Mouse (Mus musculus): Measurements from ENCODE around the gene 4930447C04Rik. TPM values are rescaled to one million over a fixed set of nuclear protein-coding genes. Genes with fewer than 3 reads are reported as not detected.

4930447C04Rik gene
- polyA plus RNA-seq, 1 experiment from 2014 or later: 1.0 TPM

GRCm38 (mm10) chr12:72853406-72854076 is 87.0 kb downstream of the 4930447C04Rik start:
- no peak overlapping the region for H3K27ac ChIP-seq (ENCODE audit: low read depth)
- 0 out of 2 replicates have a peak overlapping the region, but pooled peaks have one; percentile 6 for H3K4me3 ChIP-seq (ENCODE audit: low read depth, low read length)
- ATAC-seq (replicated peaks; ENCODE audit: low FRiP score, low TSS enrichment, low read depth) (no peak), DNase-seq (ENCODE audit: low spot score) (no peak)
- H3K36me3 ChIP-seq (ENCODE audit: control insufficient read depth, insufficient read depth, low read length): no peaks in the 10 kb centered on the region
- no peaks in the 10 kb centered on the region for H3K9me3 ChIP-seq (ENCODE audit: control insufficient read depth, low read length)
- WGBS: 47% methylated on average over 13 of the region's 13 CpGs
- no peak overlapping the region for H3K9ac ChIP-seq (ENCODE audit: low read length)
- peaks cover 47% of the 10 kb centered on the region for H3K27me3 ChIP-seq (replicated peaks; ENCODE audit: control insufficient read depth, insufficient read depth, low read length)
- no peaks in the 10 kb centered on the region for H3K4me1 ChIP-seq (replicated peaks; ENCODE audit: control insufficient read depth, insufficient read depth, low read length)
- H3K4me2 ChIP-seq (ENCODE audit: low read length): no peak overlapping the region

DNA sequence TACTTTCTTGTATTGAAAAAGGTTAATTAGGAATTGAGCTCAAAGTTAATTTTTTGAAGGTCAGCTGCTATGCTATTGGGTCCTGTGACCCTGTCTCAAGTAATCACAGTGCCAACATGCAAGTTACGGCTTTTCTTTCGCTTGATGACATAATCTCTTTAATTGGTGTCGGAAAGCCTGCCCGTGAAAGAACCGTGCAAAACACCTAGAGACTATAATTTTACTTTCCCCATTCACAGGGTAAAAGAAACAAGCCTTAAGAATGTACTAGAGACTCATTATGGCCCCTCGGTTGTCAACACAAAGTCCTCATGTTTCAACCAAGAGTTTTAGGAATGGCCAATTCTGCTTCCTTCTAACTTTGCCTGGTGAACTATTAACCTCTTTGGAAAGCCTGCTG is 88.3 kb downstream of the 4930447C04Rik start:
- DNase-seq (ENCODE audit: low spot score) (no peak), ATAC-seq (replicated peaks; ENCODE audit: low FRiP score, low TSS enrichment, low read depth) (no peak)
- Histone ChIP-seq H3K27ac (ENCODE audit: low read depth) (no peak overlapping the region), H3K27me3 (replicated peaks; ENCODE audit: control insufficient read depth, insufficient read depth, low read length) (peaks cover 47% of the 10 kb centered on the region), H3K9me3 (ENCODE audit: control insufficient read depth, low read length) (no peaks in the 10 kb centered on the region), H3K4me3 (ENCODE audit: low read depth, low read length) (no peak overlapping the region), H3K4me1 (replicated peaks; ENCODE audit: control insufficient read depth, insufficient read depth, low read length) (no peaks in the 10 kb centered on the region), H3K4me2 (ENCODE audit: low read length) (no peak overlapping the region), H3K36me3 (ENCODE audit: control insufficient read depth, insufficient read depth, low read length) (no peaks in the 10 kb centered on the region), H3K9ac (ENCODE audit: low read length) (no peak overlapping the region)
- 71% methylated on average over 6 of the region's 6 CpGs for WGBS

DNA sequence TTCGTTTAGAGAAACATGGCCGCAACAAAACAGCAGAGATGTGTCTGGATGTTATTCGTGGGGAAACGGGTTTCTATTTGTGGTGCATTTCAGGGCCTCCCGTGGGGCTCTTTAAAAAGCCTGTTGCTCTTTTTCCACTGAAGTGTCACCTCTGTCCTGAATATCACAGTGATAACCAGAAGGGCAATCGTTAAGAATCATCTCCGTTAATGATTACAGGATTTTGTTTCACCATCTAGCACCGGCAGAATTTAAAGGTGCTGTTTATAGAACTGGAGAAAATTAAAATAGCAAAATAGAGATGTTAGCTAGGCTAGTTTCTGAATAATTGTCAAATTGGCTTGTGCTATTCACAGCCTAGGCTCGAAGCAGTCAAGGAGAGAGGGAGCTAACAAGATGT is 90.4 kb downstream of the 4930447C04Rik start:
- Histone ChIP-seq H3K4me2 (ENCODE audit: low read length) (no peak overlapping the region), H3K4me1 (replicated peaks; ENCODE audit: control insufficient read depth, insufficient read depth, low read length) (no peaks in the 10 kb centered on the region), H3K36me3 (ENCODE audit: control insufficient read depth, insufficient read depth, low read length) (no peaks in the 10 kb centered on the region), H3K9me3 (ENCODE audit: control insufficient read depth, low read length) (no peaks in the 10 kb centered on the region), H3K27ac (ENCODE audit: low read depth) (no peak overlapping the region), H3K4me3 (ENCODE audit: low read depth, low read length) (no peak overlapping the region), H3K9ac (ENCODE audit: low read length) (no peak overlapping the region), H3K27me3 (replicated peaks; ENCODE audit: control insufficient read depth, insufficient read depth, low read length) (peaks cover 42% of the 10 kb centered on the region)
- DNase-seq (ENCODE audit: low spot score) (no peak), ATAC-seq (replicated peaks; ENCODE audit: low FRiP score, low TSS enrichment, low read depth) (no peak)
- WGBS: 72% methylated on average over 9 of the region's 9 CpGs

GRCm38 (mm10) chr12:72847725-72848124 is 92.8 kb downstream of the 4930447C04Rik start:
- peaks cover 18% of the 10 kb centered on the region for H3K27me3 ChIP-seq (replicated peaks; ENCODE audit: control insufficient read depth, insufficient read depth, low read length)
- whole genome bisulfite sequencing: 29% methylated on average over 7 of the region's 7 CpGs
- ATAC-seq (replicated peaks; ENCODE audit: low FRiP score, low TSS enrichment, low read depth) (no peak), DNase-seq (ENCODE audit: low spot score) (peak; percentile 54)
- no peak overlapping the region for H3K4me2 ChIP-seq (ENCODE audit: low read length)
- no peak overlapping the region for H3K9ac ChIP-seq (ENCODE audit: low read length)
- no peaks in the 10 kb centered on the region for H3K9me3 ChIP-seq (ENCODE audit: control insufficient read depth, low read length)
- no peak overlapping the region for H3K4me3 ChIP-seq (ENCODE audit: low read depth, low read length)
- H3K36me3 ChIP-seq (ENCODE audit: control insufficient read depth, insufficient read depth, low read length): no peaks in the 10 kb centered on the region
- peaks cover 5% of the 10 kb centered on the region; the same call in 1 of the 2 replicates for H3K4me1 ChIP-seq (replicated peaks; ENCODE audit: control insufficient read depth, insufficient read depth, low read length)
- no peak overlapping the region for H3K27ac ChIP-seq (ENCODE audit: low read depth)

DNA sequence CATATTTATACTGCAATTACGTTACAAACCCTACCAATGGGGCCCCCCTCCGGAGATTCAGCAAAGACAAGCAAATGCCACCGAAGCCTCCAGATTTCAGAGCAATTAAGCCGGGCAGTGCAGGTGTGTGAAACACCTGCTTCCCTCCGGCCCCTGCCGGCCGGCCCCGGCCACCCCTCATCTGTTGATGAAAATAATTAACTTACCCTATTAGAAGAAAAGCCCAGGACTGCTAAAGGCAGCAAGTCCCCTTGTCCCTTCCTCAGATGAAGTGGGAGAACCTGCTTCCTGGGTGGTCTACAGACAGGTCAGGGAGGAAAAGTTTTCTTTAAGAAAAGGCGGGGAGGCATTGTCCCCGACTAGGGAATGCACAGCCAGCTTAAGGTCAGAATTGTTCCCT is 94.6 kb downstream of the 4930447C04Rik start:
- ATAC-seq (replicated peaks; ENCODE audit: low FRiP score, low TSS enrichment, low read depth): no peak

GRCm38 (mm10) chr12:72843973-72844620 is 96.5 kb downstream of the 4930447C04Rik start:
- peak overlapping the region; percentile 33 for H3K4me2 ChIP-seq (ENCODE audit: low read length)
- DNase-seq (ENCODE audit: low spot score): peak; percentile 76
- 20% methylated on average over 12 of the region's 12 CpGs for WGBS
- H3K9me3 ChIP-seq (ENCODE audit: control insufficient read depth, low read length): no peaks in the 10 kb centered on the region
- H3K27me3 ChIP-seq (replicated peaks; ENCODE audit: control insufficient read depth, insufficient read depth, low read length): peaks cover 9% of the 10 kb centered on the region
- no peak overlapping the region for H3K4me3 ChIP-seq (ENCODE audit: low read depth, low read length)
- H3K27ac ChIP-seq (ENCODE audit: low read depth): peak overlapping the region; percentile 75
- no peak overlapping the region for H3K9ac ChIP-seq (ENCODE audit: low read length)
- peak; percentile 86 for ATAC-seq (replicated peaks; ENCODE audit: low FRiP score, low TSS enrichment, low read depth)
- peaks cover 5% of the 10 kb centered on the region; the same call in 1 of the 2 replicates for H3K4me1 ChIP-seq (replicated peaks; ENCODE audit: control insufficient read depth, insufficient read depth, low read length)
- no peaks in the 10 kb centered on the region for H3K36me3 ChIP-seq (ENCODE audit: control insufficient read depth, insufficient read depth, low read length)

More for the DNA sequence above, 94.6 kb downstream of the 4930447C04Rik start:
- no peaks in the 10 kb centered on the region for H3K9me3 ChIP-seq (ENCODE audit: control insufficient read depth, low read length)
- no peak overlapping the region for H3K4me2 ChIP-seq (ENCODE audit: low read length)
- WGBS: 33% methylated on average over 10 of the region's 10 CpGs
- H3K27me3 ChIP-seq (replicated peaks; ENCODE audit: control insufficient read depth, insufficient read depth, low read length): peaks cover 12% of the 10 kb centered on the region
- DNase-seq (ENCODE audit: low spot score): no peak
- no peak overlapping the region for H3K9ac ChIP-seq (ENCODE audit: low read length)
- H3K36me3 ChIP-seq (ENCODE audit: control insufficient read depth, insufficient read depth, low read length): no peaks in the 10 kb centered on the region
- H3K4me1 ChIP-seq (replicated peaks; ENCODE audit: control insufficient read depth, insufficient read depth, low read length): peaks cover 5% of the 10 kb centered on the region; the same call in 1 of the 2 replicates
- no peak overlapping the region for H3K4me3 ChIP-seq (ENCODE audit: low read depth, low read length)
- no peak overlapping the region for H3K27ac ChIP-seq (ENCODE audit: low read depth)

GRCm38 (mm10) chr12:72843555-72843954 is 97.0 kb downstream of the 4930447C04Rik start:
- Histone ChIP-seq H3K9me3 (ENCODE audit: control insufficient read depth, low read length) (no peaks in the 10 kb centered on the region), H3K27ac (ENCODE audit: low read depth) (peak overlapping the region; percentile 75; the same call in 1 of the 2 replicates), H3K4me3 (ENCODE audit: low read depth, low read length) (no peak overlapping the region), H3K4me1 (replicated peaks; ENCODE audit: control insufficient read depth, insufficient read depth, low read length) (peaks cover 5% of the 10 kb centered on the region; the same call in 1 of the 2 replicates), H3K4me2 (ENCODE audit: low read length) (peak overlapping the region; percentile 33; the same call in 1 of the 2 replicates), H3K9ac (ENCODE audit: low read length) (no peak overlapping the region), H3K36me3 (ENCODE audit: control insufficient read depth, insufficient read depth, low read length) (no peaks in the 10 kb centered on the region), H3K27me3 (replicated peaks; ENCODE audit: control insufficient read depth, insufficient read depth, low read length) (peaks cover 9% of the 10 kb centered on the region; the same call in 1 of the 2 replicates)
- 76% methylated on average over 4 of the region's 4 CpGs for WGBS
- DNase-seq (ENCODE audit: low spot score) (peak; percentile 49), ATAC-seq (replicated peaks; ENCODE audit: low FRiP score, low TSS enrichment, low read depth) (no peak; the same call in 1 of the 2 replicates)

DNA sequence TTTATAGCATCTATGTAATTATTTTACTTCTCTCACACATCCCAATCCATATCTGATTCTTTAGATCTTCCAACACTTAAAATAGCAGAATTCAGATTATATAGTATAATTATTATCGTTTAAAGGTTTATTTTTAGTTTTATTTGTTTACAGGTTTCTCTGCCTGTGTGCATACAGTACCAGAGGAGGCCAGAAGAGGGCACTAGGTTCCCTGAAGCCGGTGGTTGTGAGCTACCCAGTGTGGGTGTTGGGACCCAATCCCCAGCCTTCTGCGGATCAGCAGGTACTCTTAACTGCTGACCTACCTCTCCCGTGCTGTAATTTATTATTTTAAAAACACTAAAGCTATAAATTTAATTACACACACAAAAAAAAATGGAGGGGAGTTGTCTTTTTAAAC is 97.4 kb downstream of the 4930447C04Rik start:
- no peak overlapping the region for H3K4me3 ChIP-seq (ENCODE audit: low read depth, low read length)
- H3K36me3 ChIP-seq (ENCODE audit: control insufficient read depth, insufficient read depth, low read length): no peaks in the 10 kb centered on the region
- 86% methylated on average over 4 of the region's 4 CpGs for WGBS
- ATAC-seq (replicated peaks; ENCODE audit: low FRiP score, low TSS enrichment, low read depth) (no peak), DNase-seq (ENCODE audit: low spot score) (no peak)
- H3K27ac ChIP-seq (ENCODE audit: low read depth): no peak overlapping the region
- no peak overlapping the region for H3K9ac ChIP-seq (ENCODE audit: low read length)
- H3K4me2 ChIP-seq (ENCODE audit: low read length): no peak overlapping the region
- peaks cover 5% of the 10 kb centered on the region; the same call in 1 of the 2 replicates for H3K4me1 ChIP-seq (replicated peaks; ENCODE audit: control insufficient read depth, insufficient read depth, low read length)
- H3K27me3 ChIP-seq (replicated peaks; ENCODE audit: control insufficient read depth, insufficient read depth, low read length): peaks cover 9% of the 10 kb centered on the region; the same call in 1 of the 2 replicates
- H3K9me3 ChIP-seq (ENCODE audit: control insufficient read depth, low read length): no peaks in the 10 kb centered on the region

Measured in intestine, embryonic 14.5 days (tissue).